Mouse (Mus musculus) E14TG2a.4 (cell line): Measurements from ENCODE around the gene Gm20795.
"Not testable (repeated sequence)": the region's sequence is repeated elsewhere in the genome, so short reads cannot be mapped to it uniquely, and the experiment has no call there.

Experiments used
- H3K27me3 ChIP-seq: 2 replicates; pipeline ENCODE4 v1.6.1; 2014; ENCODE audit warnings: low read length, control low read depth; ENCODE audit not compliant: insufficient read depth
- H3K36me3 ChIP-seq: 2 replicates; pipeline ENCODE4 v1.6.1; 2014; ENCODE audit warnings: low read length, control low read depth; ENCODE audit not compliant: insufficient read depth
- H3K4me1 ChIP-seq: replicated peaks from 2 replicates; pipeline ENCODE4 v1.6.1; 2014; ENCODE audit warnings: low read depth, low read length, control low read depth
- H3K4me3 ChIP-seq: replicated peaks from 2 replicates; pipeline ENCODE4 v1.5.1; 2014; ENCODE audit warnings: mild to moderate bottlenecking, low read length
- H3K9me3 ChIP-seq: 2 replicates; pipeline ENCODE4 v1.6.1; 2014; ENCODE audit warnings: low read length, control low read depth

Gene Gm20795

DNA sequence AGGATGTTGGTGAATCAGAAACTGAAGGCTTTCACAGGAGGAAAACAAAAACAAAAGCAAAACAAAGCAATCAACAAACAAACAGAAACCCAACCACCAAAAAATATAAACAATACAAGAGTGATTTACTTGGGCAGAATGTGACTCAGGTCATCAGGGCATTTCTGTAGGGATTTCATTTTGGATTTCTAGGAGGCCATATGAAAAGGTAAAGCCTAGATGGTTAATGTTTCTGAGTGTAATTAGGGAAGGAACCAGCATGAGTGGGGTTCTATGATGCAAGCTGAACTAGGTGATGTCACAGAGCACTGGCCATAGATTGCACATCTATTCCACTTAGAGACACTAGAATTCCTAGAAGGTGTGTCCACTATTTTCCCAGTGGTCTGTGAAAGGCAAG lies at the start of gene Gm20795:
Gene Gm20795 (plus strand): TSS at position 301 of the 400 bp plus-strand sequence.
- H3K27me3 ChIP-seq, H3K4me1 ChIP-seq, H3K4me3 ChIP-seq, H3K9me3 ChIP-seq, H3K36me3 ChIP-seq: not testable (repeated sequence)

DNA sequence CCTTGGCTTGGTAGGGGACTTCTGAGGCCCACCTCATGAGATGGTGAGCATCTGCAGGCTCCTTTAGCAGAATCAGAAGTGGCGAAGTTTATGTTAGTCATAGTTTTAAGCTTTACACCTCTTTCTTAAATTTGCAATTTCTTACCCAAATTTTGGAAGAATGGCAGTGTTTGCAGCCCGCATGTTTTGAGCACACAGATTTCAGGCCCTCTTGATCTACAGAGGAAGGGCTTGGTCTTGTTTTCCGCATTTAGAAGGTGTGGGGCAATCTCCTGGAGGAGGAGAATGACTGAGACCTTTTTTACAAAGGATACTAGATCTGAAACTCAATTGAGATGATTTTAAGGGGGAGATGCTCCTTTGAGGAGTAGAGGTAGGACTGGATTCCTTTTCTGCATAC lies 29.0 kb upstream of the Gm20795 start, which contains the start of gene Gm21797:
Gene Gm21797 (minus strand): TSS at position 101 of the 400 bp plus-strand sequence.
- not testable (repeated sequence) for H3K4me3 ChIP-seq, H3K27me3 ChIP-seq, H3K9me3 ChIP-seq, H3K4me1 ChIP-seq, H3K36me3 ChIP-seq
